Mouse (Mus musculus) thymus, adult 2 months (tissue): Measurements from ENCODE around the gene Piezo1. TPM values are rescaled to one million over a fixed set of nuclear protein-coding genes. Genes with fewer than 3 reads are reported as not detected.
A peak's percentile ranks its signal among the peaks of the same experiment; 100 is the strongest.

ENCODE experiments used
- DNase-seq: peaks from one replicate; pipeline ENCODE4 v3.0.0; 2021
- H3K27ac ChIP-seq: fragments of 200-500 bp; 2 replicates; pipeline ENCODE4 v1.5.1; 2012; ENCODE audit warnings: low read length, control low read depth; ENCODE audit not compliant: control insufficient read depth, insufficient read depth
- H3K27me3 ChIP-seq: fragments of 200-500 bp; 2 replicates; pipeline ENCODE4 v1.6.1; 2012; ENCODE audit warnings: mild to moderate bottlenecking, low read length, moderate library complexity, mixed read lengths; ENCODE audit not compliant: control insufficient read depth, insufficient read depth
- H3K36me3 ChIP-seq: fragments of 200-500 bp; 2 replicates; pipeline ENCODE4 v1.6.1; 2012; ENCODE audit warnings: mild to moderate bottlenecking, low read length, moderate library complexity; ENCODE audit not compliant: control insufficient read depth, insufficient read depth
- H3K4me1 ChIP-seq: fragments of 200-500 bp; replicated peaks from 2 replicates; pipeline ENCODE4 v1.6.1; 2012; ENCODE audit warnings: low read length; ENCODE audit not compliant: control insufficient read depth, insufficient read depth
- H3K4me3 ChIP-seq: fragments of 200-500 bp; 2 replicates; pipeline ENCODE4 v1.5.1; 2012; ENCODE audit warnings: mild to moderate bottlenecking, low read length, control low read depth, moderate library complexity; ENCODE audit not compliant: control insufficient read depth, insufficient read depth
- CTCF ChIP-seq: fragments of 200-500 bp; IDR thresholded peaks from 2 replicates; pipeline ENCODE4 v1.5.1; 2012; ENCODE audit warnings: mild to moderate bottlenecking, control low read depth, low read length, moderate library complexity, borderline replicate concordance; ENCODE audit not compliant: control insufficient read depth, poor library complexity, insufficient read depth; ENCODE audit errors: extremely low read depth
- POLR2A ChIP-seq: fragments of 200-500 bp; IDR thresholded peaks from 2 replicates; pipeline ENCODE4 v1.6.1; 2012; ENCODE audit warnings: mild to moderate bottlenecking, low read length, control low read depth, moderate library complexity; ENCODE audit not compliant: control insufficient read depth, poor library complexity, insufficient read depth; ENCODE audit errors: extremely low read depth
- WGBS: fragments of 180-500 bp; shearing (Covaris S2); methylation state at CpG from one replicate; pipeline ENCODE4 v1.1.7; 2018; 5-methylcytosine and 5-hydroxymethylcytosine counted together
- polyA plus RNA-seq: library from polyadenylated mRNA; depleted of rRNA; stranded (reverse); fragments of >200 nt; gene quantifications from 2 replicates; pipeline ENCODE4 v1.2.3, GENCODE M21; 2012

Gene Piezo1
- polyA plus RNA-seq, 1 experiment: 93.6 TPM

- H3K27ac ChIP-seq: peak overlapping the region; percentile 97
- no peaks in the 10 kb centered on the region for H3K27me3 ChIP-seq
- peak overlapping the region; percentile 76 for H3K4me3 ChIP-seq
- TF ChIP-seq POLR2A: no peak
- TF ChIP-seq CTCF: no peak
- H3K4me1 ChIP-seq: peaks cover 61% of the 10 kb centered on the region
- peak; percentile 67 for DNase-seq
- peaks cover 14% of the 10 kb centered on the region for H3K36me3 ChIP-seq
- 4% methylated on average over 5 of the region's 5 CpGs for WGBS
Observed at GRCm38 (mm10) chr8:122470691-122471090, 80.4 kb downstream of the Piezo1 start.

- WGBS: 9% methylated on average over 10 of the region's 10 CpGs
- Histone ChIP-seq H3K4me1 (peaks cover 63% of the 10 kb centered on the region), H3K4me3 (peak overlapping the region; percentile 76), H3K27ac (peak overlapping the region; percentile 97), H3K27me3 (no peaks in the 10 kb centered on the region), H3K36me3 (peaks cover 17% of the 10 kb centered on the region)
- TF ChIP-seq CTCF: no peak
- peak; percentile 77 for TF ChIP-seq POLR2A
- peak; percentile 90 for DNase-seq
Observed at GRCm38 (mm10) chr8:122469965-122470364, 81.2 kb downstream of the Piezo1 start.

- peak overlapping the region; percentile 25 for H3K4me3 ChIP-seq
- 72% methylated on average over 6 of the region's 6 CpGs for whole genome bisulfite sequencing
- no peaks in the 10 kb centered on the region for H3K27me3 ChIP-seq
- no peak for TF ChIP-seq CTCF
- peaks cover 63% of the 10 kb centered on the region for H3K4me1 ChIP-seq
- no peak for DNase-seq
- H3K27ac ChIP-seq: peak overlapping the region; percentile 91
- H3K36me3 ChIP-seq: peaks cover 17% of the 10 kb centered on the region
Observed at GRCm38 (mm10) chr8:122469407-122469806, 81.7 kb downstream of the Piezo1 start.

GRCm38 (mm10) chr8:122467816-122468215, 83.3 kb downstream of the Piezo1 start:
- peaks cover 70% of the 10 kb centered on the region for H3K4me1 ChIP-seq
- WGBS: 36% methylated on average over 13 of the region's 13 CpGs
- H3K36me3 ChIP-seq: peaks cover 17% of the 10 kb centered on the region
- no peak overlapping the region for H3K4me3 ChIP-seq
- TF ChIP-seq POLR2A (no peak), CTCF (no peak)
- H3K27ac ChIP-seq: no peak overlapping the region; the same call in 1 of the 2 replicates
- DNase-seq: peak; percentile 61
- H3K27me3 ChIP-seq: no peaks in the 10 kb centered on the region

GRCm38 (mm10) chr8:122464985-122465384, 86.1 kb downstream of the Piezo1 start:
- Histone ChIP-seq H3K27ac (peak overlapping the region; percentile 32), H3K36me3 (peaks cover 17% of the 10 kb centered on the region), H3K27me3 (no peaks in the 10 kb centered on the region), H3K4me1 (peaks cover 83% of the 10 kb centered on the region), H3K4me3 (no peak overlapping the region)
- no peak for DNase-seq
- TF ChIP-seq POLR2A (no peak), CTCF (no peak)
- WGBS: 53% methylated on average over 7 of the region's 7 CpGs

GRCm38 (mm10) chr8:122463651-122464640, 87.2 kb downstream of the Piezo1 start:
- Histone ChIP-seq H3K27ac (peak overlapping the region; percentile 77), H3K36me3 (peaks cover 17% of the 10 kb centered on the region), H3K4me1 (peaks cover 81% of the 10 kb centered on the region), H3K27me3 (no peaks in the 10 kb centered on the region), H3K4me3 (no peak overlapping the region)
- DNase-seq: peak; percentile 62
- WGBS: 15% methylated on average over 12 of the region's 12 CpGs
- TF ChIP-seq POLR2A: no peak
- peak; percentile 37; the same call in 1 of the 2 replicates for TF ChIP-seq CTCF
